ENCODE assay signal across 21 mouse cellular contexts in the genomic region with DNA sequence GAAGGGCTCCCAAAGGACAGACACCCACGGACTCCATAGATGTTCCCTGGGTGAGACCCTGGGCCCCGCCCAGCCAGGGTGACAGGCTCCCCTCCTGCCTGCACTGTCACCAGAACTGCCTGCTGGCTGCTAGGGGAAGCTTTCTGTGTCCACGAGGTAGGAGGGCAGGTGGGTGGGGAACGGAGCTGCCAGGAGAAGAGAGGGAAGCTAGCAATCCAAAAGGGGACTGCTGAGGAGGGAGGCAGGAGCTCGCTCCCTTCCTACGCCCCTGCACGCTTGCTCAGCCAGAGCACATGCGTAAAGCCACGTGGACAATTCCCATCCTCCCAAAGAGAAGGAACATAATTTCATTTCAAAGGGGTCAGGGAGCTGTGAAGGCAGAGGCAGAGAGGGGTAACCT. TPM values are rescaled to one million over a fixed set of nuclear protein-coding genes. Genes with fewer than 3 reads are reported as not detected.
DNase-seq lines count a peak whose midpoint lies in the region; ATAC-seq and TF ChIP-seq lines count a peak whose summit lies in the region.
"Had no signal": no experiment of that assay in that cellular context is flagged by ENCODE, and none has a peak within 500 bp of the region (broad histone marks: within the 10 kb centered on the region; RNA-seq: fewer than 3 reads in every experiment).

No protein-coding gene starts in this region.

- no peaks in the 10 kb centered on the region; the same call in 1 of the 2 replicates for H3K27me3 ChIP-seq in heart, adult 2 months (ENCODE audit: control insufficient read depth, insufficient read depth, low read length)

- no peak overlapping the region for H3K9ac ChIP-seq in heart, adult 2 months (ENCODE audit: low read depth, low read length)
- H3K9ac ChIP-seq: embryonic facial prominence, embryonic 15.5 days; heart, embryonic 15.5 days had no signal

- no peak overlapping the region for H3K4me3 ChIP-seq in heart, adult 2 months
- H3K4me3 ChIP-seq: embryonic facial prominence, embryonic 15.5 days; heart, embryonic 15.5 days; midbrain, embryonic 10.5 days had no signal

- no peaks in the 10 kb centered on the region for H3K4me1 ChIP-seq in heart, adult 2 months (ENCODE audit: control insufficient read depth, insufficient read depth, low read length)
- H3K4me1 ChIP-seq: embryonic facial prominence, embryonic 15.5 days; heart, embryonic 15.5 days had no signal

- peak; percentile 74 for ATAC-seq in frontal cortex, adult (ENCODE audit: low TSS enrichment)
- ATAC-seq: hindbrain, embryonic 16.5 days; intestine, embryonic 16.5 days had no signal

- H3K27ac ChIP-seq in heart, adult 2 months = no peak overlapping the region
- H3K27ac ChIP-seq: embryonic facial prominence, embryonic 15.5 days; heart, embryonic 15.5 days; midbrain, embryonic 10.5 days had no signal

- no peak for TF ChIP-seq EP300 in heart, adult 2 months (IDR thresholded peaks at IDR 0.05; ENCODE audit: insufficient read depth, low read depth, low read length)

- H3K36me3 ChIP-seq in heart, adult 2 months (ENCODE audit: control insufficient read depth, insufficient read depth, low read length) = no peaks in the 10 kb centered on the region
- H3K36me3 ChIP-seq: embryonic facial prominence, embryonic 15.5 days; heart, embryonic 15.5 days; midbrain, embryonic 10.5 days had no signal

- WGBS in heart, adult 2 months = 58% methylated on average over 9 of the region's 9 CpGs

- H3K79me2 ChIP-seq in heart, adult 2 months (replicated peaks; ENCODE audit: control insufficient read depth, insufficient read depth, low read length) = no peaks in the 10 kb centered on the region

- TF ChIP-seq CTCF in heart, adult 2 months (IDR thresholded peaks at IDR 0.05) = no peak

- intact Hi-C loops in heart, adult 2 months (cut with DNase I) = no loop called here

- no peak for TF ChIP-seq POLR2A in heart, adult 2 months (IDR thresholded peaks at IDR 0.05; ENCODE audit: insufficient read depth, low read depth, low read length)

- peak; percentile 46 for DNase-seq in layer of hippocampus, adult 11-12 months (ENCODE audit: low spot score)
- no peak for DNase-seq in layer of hippocampus, adult 8-10 months (ENCODE audit: low spot score in 2 of 2)
- DNase-seq in left cerebral cortex, adult 9 months (ENCODE audit: low spot score in 2 of 2) = peak; percentile 73 to 79
- DNase-seq in right cerebral cortex, postnatal 10 days (ENCODE audit: low spot score in 2 of 2) = peak; percentile 66 to 74
- no peak for DNase-seq in urinary bladder, postnatal 14 days (ENCODE audit: low spot score)
- DNase-seq in heart, adult 2 months = no peak
- no peak for DNase-seq in urinary bladder, postnatal 25 days (ENCODE audit: low spot score)
- DNase-seq: cerebellum, postnatal 25 days; gastrocnemius, postnatal 25 days; lung, adult 2 months; lung, postnatal 36 days had no signal

RNA-seq across cellular contexts. Expression of a gene that starts 20.4 kb away (rescaled TPM):
- total RNA-seq in layer of hippocampus, adult 8-10 months (2022) = 10 to 100 TPM; 43.7 to 47.6 (median 45.5) TPM
- total RNA-seq in heart, adult 2 months (2021) = under 1 TPM; 0.61 to 0.73 TPM
- 0.47 and 0.57 TPM in 2 replicates for polyA plus RNA-seq in heart, adult 2 months (2012; rRNA removed)
- total RNA-seq: CH12.LX, MEL had no signal
- polyA plus RNA-seq: limb, embryonic 11.5 days; liver, embryonic 11.5 days had no signal

Comparison
In these comparisons a context has a peak if more than half of its experiments do, and no peak if none do; other contexts are left out.
1. DNase-seq: peak in layer of hippocampus, adult 11-12 months (single experiment), left cerebral cortex, adult 9 months (2 of 2) and right cerebral cortex, postnatal 10 days (2 of 2); none in layer of hippocampus, adult 8-10 months (0 of 2), urinary bladder, postnatal 14 days (single experiment), heart, adult 2 months (0 of 2) and urinary bladder, postnatal 25 days (single experiment).
2. RNA of a gene that starts 20.4 kb away (total RNA-seq): 43.7 to 47.6 TPM in layer of hippocampus, adult 8-10 months; 0.61 to 0.73 TPM in heart, adult 2 months; every median in the first group is over 10 times any median in the second.